Mouse (Mus musculus) G1E (cell line): ENCODE results near the gene Wbp1.

Experiments used
- CTCF ChIP-seq: IDR thresholded peaks from 2 replicates; pipeline ENCODE4 v1.5.1; 2012; ENCODE audit warnings: low read depth, low read length, inconsistent platforms, mixed read lengths
- GATA1 ChIP-seq: IDR thresholded peaks from 2 replicates; pipeline ENCODE4 v1.6.1; 2012; ENCODE audit warnings: borderline replicate concordance, low read length, inconsistent platforms, mixed read lengths
- GATA2 ChIP-seq: IDR thresholded peaks from 2 replicates; pipeline ENCODE4 v1.6.1; 2012; ENCODE audit warnings: low read depth, low read length, inconsistent platforms, borderline replicate concordance
- POLR2AphosphoS5 ChIP-seq: IDR thresholded peaks from 2 replicates; pipeline ENCODE4 v1.6.1; 2012; ENCODE audit warnings: low read depth, low read length, inconsistent platforms; ENCODE audit not compliant: insufficient replicate concordance
- TAL1 ChIP-seq: conservative IDR thresholded peaks from 2 replicates; pipeline ENCODE4 v1.6.1; 2012; ENCODE audit warnings: low read depth, low read length, inconsistent platforms, mixed read lengths

DNA sequence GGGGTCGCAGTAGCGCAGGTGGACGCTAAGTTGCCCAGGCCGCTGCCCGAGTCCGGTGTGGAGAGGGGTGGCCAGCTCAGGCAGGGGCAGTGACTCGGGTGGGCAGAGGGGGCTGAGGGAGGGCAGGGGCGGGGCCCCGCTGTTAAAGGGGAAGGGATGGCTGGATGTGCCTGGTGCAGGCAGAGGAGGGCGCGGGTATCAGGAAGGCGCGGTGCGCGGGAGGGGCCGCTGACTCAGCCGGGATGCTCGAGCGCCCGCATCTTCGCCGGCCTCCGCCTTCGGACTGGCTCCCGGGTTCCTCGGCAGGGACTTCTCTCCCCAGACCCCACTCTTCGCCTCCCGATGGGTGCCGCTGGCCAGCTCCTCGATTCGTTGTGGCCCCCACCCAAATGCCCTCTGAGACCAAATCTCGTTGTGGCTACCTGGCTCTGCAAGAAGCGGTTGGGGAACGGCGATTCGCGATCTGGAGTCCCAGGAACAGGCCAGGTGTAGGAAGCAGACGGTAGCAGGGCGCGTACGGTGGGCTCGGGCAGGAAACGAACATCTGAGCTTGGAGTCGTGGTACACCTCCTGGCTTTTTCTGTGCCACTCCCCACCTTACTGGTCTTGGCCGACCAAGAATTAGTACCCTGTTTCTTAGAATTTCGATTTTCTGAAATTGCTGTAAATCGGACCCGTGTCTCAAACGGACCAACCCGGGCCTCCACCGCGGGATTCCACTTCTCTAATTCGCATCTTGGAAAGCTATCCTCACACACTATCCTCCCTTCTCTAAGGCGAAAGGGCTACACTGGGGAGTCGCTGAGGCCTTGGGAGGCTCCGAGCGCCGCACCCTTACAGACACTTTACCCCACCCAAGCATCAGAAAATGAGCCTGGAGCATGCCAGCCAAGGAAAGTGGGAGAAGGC lies 50.8 kb downstream of the Wbp1 start:
- TF ChIP-seq TAL1, result no peak
- no peak for TF ChIP-seq CTCF
- no peak for TF ChIP-seq GATA2
- no peak for TF ChIP-seq POLR2AphosphoS5
- no peak for TF ChIP-seq GATA1
